Mouse (Mus musculus) hindbrain, embryonic 10.5 days (tissue): Measurements from ENCODE around the gene Snf8. TPM values are rescaled to one million over a fixed set of nuclear protein-coding genes. Genes with fewer than 3 reads are reported as not detected.

Experiments used
- DNase-seq: peaks from one replicate; pipeline ENCODE4 v3.0.0-alpha.2; 2017; ENCODE audit warnings: low spot score
- H3K27ac ChIP-seq: fragments of 300-500 bp; sonication (generic); 2 replicates; pipeline ENCODE4 v1.5.1; 2016; ENCODE audit warnings: mild to moderate bottlenecking, moderate library complexity
- H3K27me3 ChIP-seq: fragments of 300-500 bp; sonication (generic); 2 replicates; pipeline ENCODE4 v1.6.1; 2016; ENCODE audit warnings: mild to moderate bottlenecking; ENCODE audit not compliant: poor library complexity, insufficient read depth, severe bottlenecking
- H3K36me3 ChIP-seq: fragments of 300-500 bp; sonication (generic); 2 replicates; pipeline ENCODE4 v1.6.1; 2016; ENCODE audit warnings: mild to moderate bottlenecking, moderate library complexity
- H3K4me1 ChIP-seq: fragments of 300-500 bp; sonication (generic); replicated peaks from 2 replicates; pipeline ENCODE4 v1.6.1; 2016; ENCODE audit warnings: mild to moderate bottlenecking
- H3K4me3 ChIP-seq: fragments of 300-500 bp; sonication (generic); 2 replicates; pipeline ENCODE4 v1.5.1; 2016; ENCODE audit warnings: mild to moderate bottlenecking, moderate library complexity
- H3K9me3 ChIP-seq: fragments of 300-500 bp; sonication (generic); 2 replicates; pipeline ENCODE4 v1.6.1; 2016; ENCODE audit warnings: mild to moderate bottlenecking, moderate library complexity
- WGBS: fragments of 180-500 bp; shearing (Covaris S2); methylation state at CpG from one replicate; pipeline ENCODE4 v1.1.7; 2016; 5-methylcytosine and 5-hydroxymethylcytosine counted together
- polyA plus RNA-seq: library from polyadenylated mRNA; unstranded; fragments of >200 nt; fragmentation: Nextera tagmentation; extraction: Ambion mirVana; gene quantifications from 2 replicates; pipeline ENCODE4 v1.2.1, GENCODE M21; 2016

The Snf8 gene
- polyA plus RNA-seq, 1 experiment from 2014 or later: 126 TPM

DNA sequence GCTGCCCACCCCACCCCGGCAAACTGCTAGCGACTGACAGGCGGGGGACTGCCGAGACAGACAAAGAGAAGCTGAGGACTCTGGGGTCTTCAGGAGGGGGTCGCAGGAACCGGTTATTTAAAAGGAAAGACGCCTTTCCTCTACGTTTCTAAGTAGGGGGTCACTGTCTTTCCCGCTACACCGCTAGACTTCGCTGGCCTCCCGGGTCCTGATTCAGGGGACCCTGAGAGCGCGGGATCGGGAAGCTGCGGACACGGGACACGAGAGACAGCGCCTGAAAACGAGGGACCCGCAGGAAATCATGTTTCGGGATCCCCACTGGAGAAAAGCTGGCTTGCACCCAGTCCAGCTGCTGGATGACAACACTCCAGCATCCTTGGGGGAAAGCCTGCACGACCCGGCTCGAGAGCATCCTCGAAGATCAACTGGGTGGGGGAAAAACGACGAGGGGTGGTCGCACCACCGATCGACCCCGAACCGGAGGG lies 28.3 kb upstream of the Snf8 start:
- H3K36me3 ChIP-seq: peaks cover 11% of the 10 kb centered on the region; the same call in 1 of the 2 replicates
- peaks cover 51% of the 10 kb centered on the region for H3K4me1 ChIP-seq
- WGBS: under 1% methylated on average over 33 of the region's 33 CpGs
- H3K4me3 ChIP-seq: peak overlapping the region; percentile 100
- no peak for DNase-seq
- H3K9me3 ChIP-seq: no peaks in the 10 kb centered on the region
- H3K27ac ChIP-seq: peak overlapping the region; percentile 100
- no peaks in the 10 kb centered on the region for H3K27me3 ChIP-seq

GRCm38 (mm10) chr11:96006852-96007515 lies 27.7 kb upstream of the Snf8 start:
- Histone ChIP-seq H3K4me1 (peaks cover 49% of the 10 kb centered on the region), H3K4me3 (peak overlapping the region; percentile 100), H3K27me3 (no peaks in the 10 kb centered on the region), H3K9me3 (no peaks in the 10 kb centered on the region), H3K36me3 (peaks cover 6% of the 10 kb centered on the region; the same call in 1 of the 2 replicates), H3K27ac (peak overlapping the region; percentile 100)
- DNase-seq: peak; percentile 90
- under 1% methylated on average over 64 of the region's 67 CpGs for WGBS

GRCm38 (mm10) chr11:96007516-96008235 lies 27.0 kb upstream of the Snf8 start:
- H3K27me3 ChIP-seq: no peaks in the 10 kb centered on the region
- H3K36me3 ChIP-seq: 0 out of 2 replicates have a peak, but pooled peaks cover 5% of the 10 kb centered on the region
- peaks cover 49% of the 10 kb centered on the region for H3K4me1 ChIP-seq
- under 1% methylated on average over 33 of the region's 33 CpGs for WGBS
- peak overlapping the region; percentile 100 for H3K4me3 ChIP-seq
- H3K9me3 ChIP-seq: no peaks in the 10 kb centered on the region
- H3K27ac ChIP-seq: peak overlapping the region; percentile 100
- no peak for DNase-seq

- H3K36me3 ChIP-seq: no peaks in the 10 kb centered on the region
- no peaks in the 10 kb centered on the region for H3K9me3 ChIP-seq
- 0% methylated on average over 1 of the region's 1 CpGs for WGBS
- H3K4me1 ChIP-seq: peaks cover 51% of the 10 kb centered on the region
- H3K27ac ChIP-seq: peak overlapping the region; percentile 100
- no peak for DNase-seq
- H3K4me3 ChIP-seq: peak overlapping the region; percentile 100
- H3K27me3 ChIP-seq: no peaks in the 10 kb centered on the region
Observed at GRCm38 (mm10) chr11:96008827-96009226, 25.9 kb upstream of the Snf8 start.

- WGBS: 2% methylated on average over 6 of the region's 8 CpGs
- peaks cover 51% of the 10 kb centered on the region for H3K4me1 ChIP-seq
- peak overlapping the region; percentile 85 for H3K27ac ChIP-seq
- no peaks in the 10 kb centered on the region for H3K27me3 ChIP-seq
- no peaks in the 10 kb centered on the region for H3K36me3 ChIP-seq
- no peaks in the 10 kb centered on the region for H3K9me3 ChIP-seq
- DNase-seq: peak; percentile 65
- peak overlapping the region; percentile 43 for H3K4me3 ChIP-seq
Observed at GRCm38 (mm10) chr11:96011982-96012381, 22.7 kb upstream of the Snf8 start.

GRCm38 (mm10) chr11:96015421-96015820 lies 19.3 kb upstream of the Snf8 start:
- no peaks in the 10 kb centered on the region for H3K9me3 ChIP-seq
- no peak for DNase-seq
- H3K27me3 ChIP-seq: peaks cover under 1% of the 10 kb centered on the region; the same call in 1 of the 2 replicates
- H3K36me3 ChIP-seq: no peaks in the 10 kb centered on the region
- WGBS: 58% methylated on average over 5 of the region's 5 CpGs
- no peak overlapping the region for H3K27ac ChIP-seq
- no peak overlapping the region for H3K4me3 ChIP-seq
- peaks cover 39% of the 10 kb centered on the region for H3K4me1 ChIP-seq

DNA sequence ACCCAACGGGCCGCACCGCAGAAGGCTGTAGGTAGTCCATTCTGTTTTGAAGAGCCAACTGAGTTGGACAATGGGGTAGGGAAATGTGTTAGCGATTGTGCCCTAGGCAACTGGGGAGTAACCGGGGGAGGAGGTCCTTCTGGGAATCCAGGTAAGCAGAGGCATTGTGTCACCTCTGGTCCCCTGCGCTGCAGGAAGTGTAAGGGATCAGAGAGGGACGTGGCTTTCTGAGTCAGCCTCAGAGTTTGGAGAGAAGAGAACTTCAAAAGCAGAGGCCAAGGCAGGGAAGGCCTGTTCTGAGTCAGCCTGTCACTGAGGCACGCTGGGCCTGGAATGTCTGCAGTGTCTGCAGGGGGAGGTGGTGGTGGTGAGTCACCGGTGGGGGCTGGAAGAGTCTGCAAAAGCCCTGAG lies 16.7 kb upstream of the Snf8 start:
- peaks cover 2% of the 10 kb centered on the region; the same call in 1 of the 2 replicates for H3K27me3 ChIP-seq
- H3K36me3 ChIP-seq: no peaks in the 10 kb centered on the region
- no peaks in the 10 kb centered on the region for H3K9me3 ChIP-seq
- no peak for DNase-seq
- WGBS: 13% methylated on average over 9 of the region's 9 CpGs
- H3K27ac ChIP-seq: 0 out of 2 replicates have a peak overlapping the region, but pooled peaks have one; percentile 53
- no peak overlapping the region for H3K4me3 ChIP-seq
- peaks cover 18% of the 10 kb centered on the region for H3K4me1 ChIP-seq

DNA sequence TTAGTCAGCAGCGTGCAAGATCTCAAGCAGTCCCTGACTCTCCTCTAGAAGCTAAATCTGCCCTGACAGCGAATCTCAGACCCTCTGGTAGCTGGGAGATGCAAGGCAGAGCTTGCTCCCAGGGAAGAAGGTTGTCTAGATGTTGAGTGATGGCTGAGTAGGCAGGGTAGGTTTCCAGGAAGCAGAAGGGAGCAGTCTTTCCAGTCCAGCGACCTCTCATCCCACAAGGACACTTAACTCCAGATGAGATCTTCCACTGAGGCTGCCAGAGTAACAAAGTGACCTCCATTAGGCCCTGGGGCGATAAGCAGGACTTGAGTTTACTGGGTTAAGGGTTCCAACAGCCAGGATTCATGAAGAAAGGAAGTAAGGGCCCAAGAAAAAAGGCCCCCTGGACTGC lies 14.1 kb upstream of the Snf8 start:
- WGBS: 72% methylated on average over 4 of the region's 4 CpGs
- Histone ChIP-seq H3K36me3 (no peaks in the 10 kb centered on the region), H3K27ac (no peak overlapping the region), H3K9me3 (no peaks in the 10 kb centered on the region), H3K4me1 (peaks cover 15% of the 10 kb centered on the region), H3K27me3 (peaks cover 2% of the 10 kb centered on the region; the same call in 1 of the 2 replicates), H3K4me3 (no peak overlapping the region)
- DNase-seq: no peak

GRCm38 (mm10) chr11:96028130-96028529 lies 6.6 kb upstream of the Snf8 start:
- Histone ChIP-seq H3K9me3 (no peaks in the 10 kb centered on the region), H3K4me1 (no peaks in the 10 kb centered on the region), H3K4me3 (no peak overlapping the region), H3K27ac (no peak overlapping the region), H3K27me3 (no peaks in the 10 kb centered on the region; the same call in 1 of the 2 replicates), H3K36me3 (no peaks in the 10 kb centered on the region)
- no peak for DNase-seq
- 55% methylated on average over 5 of the region's 5 CpGs for WGBS

DNA sequence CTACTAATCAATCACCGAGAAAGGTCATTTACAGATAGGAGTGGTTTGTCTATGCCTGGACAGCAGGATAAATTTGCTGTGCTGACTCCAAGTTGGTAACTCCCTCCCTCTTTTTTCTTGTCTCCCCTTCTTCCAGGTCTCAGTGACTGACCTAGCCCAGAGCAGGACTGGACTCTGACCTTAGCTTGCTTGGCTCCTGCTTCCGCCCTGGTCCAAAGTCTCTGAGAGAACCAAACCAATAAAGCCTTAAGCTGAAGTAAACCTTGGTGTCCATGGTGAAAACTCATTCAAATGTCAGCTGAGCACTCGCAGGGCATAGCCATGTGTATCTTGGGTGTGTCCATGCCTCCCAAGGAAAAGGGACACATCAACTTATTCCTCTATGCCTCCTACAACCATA lies 4.1 kb upstream of the Snf8 start:
- Histone ChIP-seq H3K27ac (no peak overlapping the region), H3K9me3 (no peaks in the 10 kb centered on the region), H3K4me3 (no peak overlapping the region), H3K36me3 (no peaks in the 10 kb centered on the region), H3K4me1 (peaks cover 16% of the 10 kb centered on the region), H3K27me3 (no peaks in the 10 kb centered on the region; the same call in 1 of the 2 replicates)
- DNase-seq: no peak
- 84% methylated on average over 3 of the region's 3 CpGs for WGBS

- no peak for DNase-seq
- Histone ChIP-seq H3K4me1 (peaks cover 22% of the 10 kb centered on the region), H3K4me3 (no peak overlapping the region), H3K27ac (no peak overlapping the region), H3K9me3 (no peaks in the 10 kb centered on the region), H3K27me3 (no peaks in the 10 kb centered on the region; the same call in 1 of the 2 replicates), H3K36me3 (peaks cover 4% of the 10 kb centered on the region; the same call in 1 of the 2 replicates)
- 81% methylated on average over 2 of the region's 2 CpGs for WGBS
Observed at GRCm38 (mm10) chr11:96031701-96032100, 3.0 kb upstream of the Snf8 start.

DNA sequence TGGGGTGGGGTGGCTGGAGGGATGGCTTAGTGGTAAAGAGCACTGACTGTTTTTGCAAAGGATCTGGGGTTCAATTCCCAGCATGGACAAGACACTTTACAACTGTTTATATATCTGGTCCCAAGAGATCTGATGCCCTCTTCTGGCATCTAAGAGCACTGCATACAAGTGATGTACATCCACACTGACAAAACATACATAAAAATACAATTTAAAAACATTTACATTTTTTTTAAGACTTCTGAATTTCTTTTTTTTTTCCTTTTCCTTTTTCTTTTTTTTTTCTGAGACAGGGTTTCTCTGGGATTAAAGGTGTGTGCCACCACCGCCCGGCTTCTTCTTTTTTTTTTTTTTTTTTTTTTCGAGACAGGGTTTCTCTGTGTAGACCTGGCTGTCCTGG lies 1.4 kb upstream of the Snf8 start:
- H3K27ac ChIP-seq: no peak overlapping the region
- peaks cover 23% of the 10 kb centered on the region for H3K4me1 ChIP-seq
- H3K9me3 ChIP-seq: no peaks in the 10 kb centered on the region
- H3K27me3 ChIP-seq: no peaks in the 10 kb centered on the region; the same call in 1 of the 2 replicates
- WGBS: 91% methylated on average over 3 of the region's 3 CpGs
- peaks cover 16% of the 10 kb centered on the region; the same call in 1 of the 2 replicates for H3K36me3 ChIP-seq
- no peak for DNase-seq
- no peak overlapping the region for H3K4me3 ChIP-seq

DNA sequence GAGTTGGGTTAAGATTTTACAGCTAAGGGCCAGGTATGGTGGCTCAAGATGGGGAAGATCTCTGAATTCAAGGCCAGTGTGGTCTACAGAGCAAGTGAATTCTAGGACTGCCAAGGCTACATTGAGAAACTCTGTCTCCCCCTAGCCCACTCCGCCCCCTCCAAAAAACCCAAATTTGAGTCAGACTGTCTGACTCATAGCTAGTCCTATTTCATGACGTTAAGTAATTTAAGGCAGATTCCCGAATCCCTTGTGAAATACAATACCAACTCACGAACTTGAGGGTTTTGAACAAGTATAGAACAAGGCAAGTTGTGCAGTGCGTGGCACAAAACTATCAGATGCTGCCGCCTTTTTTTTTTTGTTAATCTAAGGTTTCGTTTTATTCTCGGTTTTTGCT lies 569 bp upstream of the Snf8 start:
- peak overlapping the region; percentile 89 for H3K27ac ChIP-seq
- peak overlapping the region; percentile 77 for H3K4me3 ChIP-seq
- WGBS: 52% methylated on average over 8 of the region's 8 CpGs
- H3K4me1 ChIP-seq: peaks cover 23% of the 10 kb centered on the region
- peaks cover 23% of the 10 kb centered on the region for H3K36me3 ChIP-seq
- DNase-seq: no peak
- no peaks in the 10 kb centered on the region for H3K9me3 ChIP-seq
- no peaks in the 10 kb centered on the region for H3K27me3 ChIP-seq
